Mouse (Mus musculus): ENCODE data around the gene Slc7a5. TPM values are rescaled to one million over a fixed set of nuclear protein-coding genes. Genes with fewer than 3 reads are reported as not detected.
A peak's percentile ranks its signal among the peaks of the same experiment; 100 is the strongest.

The Slc7a5 gene
- total and polyA plus RNA-seq, 3 experiments, result 32.6 to 141 (median 127) TPM

DNA sequence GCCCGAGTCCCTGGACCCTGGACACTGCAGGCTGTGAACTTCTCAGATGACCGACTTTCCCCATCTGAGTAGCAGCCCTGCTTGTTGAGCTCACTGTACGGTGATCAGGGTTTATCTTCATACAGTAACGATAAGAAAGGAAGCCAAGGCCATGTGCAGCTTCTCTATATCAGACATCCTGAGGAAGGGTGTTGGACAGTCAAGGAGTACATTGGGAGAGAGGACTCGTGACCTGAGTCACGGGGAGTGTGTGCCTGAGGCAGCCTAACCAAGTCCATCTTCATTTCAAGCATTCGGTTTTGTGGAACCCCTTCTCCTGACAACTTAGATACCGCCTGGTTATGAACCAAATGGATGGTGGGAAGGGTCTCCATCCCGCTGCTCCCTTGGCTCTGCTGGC, 32.0 kb downstream of the Slc7a5 start:
- peaks cover 34% of the 10 kb centered on the region for H3K4me1 ChIP-seq (ENCODE audit: insufficient read depth, low read depth, low read length)
- ATAC-seq (ENCODE audit: extremely low read depth, insufficient number of reproducible peaks, low FRiP score, poor library complexity, severe bottlenecking) (no peak), DNase-seq (ENCODE audit: low spot score) (no peak)
- no peak overlapping the region for H3K4me3 ChIP-seq (ENCODE audit: low read depth, low read length)
- no peak for TF ChIP-seq GATA2 (IDR thresholded peaks at IDR 0.05; ENCODE audit: borderline replicate concordance, low read depth, low read length)
- no peak for TF ChIP-seq POLR2AphosphoS5 (IDR thresholded peaks at IDR 0.05; ENCODE audit: insufficient replicate concordance, low read depth, low read length)
- no peak for TF ChIP-seq TAL1 (conservative IDR thresholded peaks at IDR 0.05; ENCODE audit: low read depth, low read length)
- peaks cover 32% of the 10 kb centered on the region for H3K36me3 ChIP-seq (replicated peaks)
- H3K9me3 ChIP-seq (replicated peaks), result no peaks in the 10 kb centered on the region
- peaks cover 32% of the 10 kb centered on the region for H3K27me3 ChIP-seq (ENCODE audit: insufficient read depth, low read length)

DNA sequence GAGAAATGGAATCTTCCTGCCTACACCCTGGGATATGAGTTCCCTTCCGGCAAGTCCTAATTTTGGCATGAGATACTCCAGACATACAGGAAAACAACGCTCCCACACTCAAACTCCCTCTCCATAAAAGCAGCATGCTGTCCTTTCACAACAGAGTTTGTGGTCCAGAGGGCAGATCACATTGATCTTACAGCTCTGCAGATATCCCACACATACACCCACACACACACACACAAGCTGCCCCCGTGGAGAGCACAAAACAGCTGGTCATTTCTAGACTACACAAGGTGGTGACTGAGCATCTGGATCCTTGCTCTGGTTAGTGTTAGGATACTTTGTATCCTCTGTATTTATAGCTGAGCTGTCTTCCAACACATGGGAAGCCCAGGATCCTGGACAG, 32.4 kb downstream of the Slc7a5 start:
- no peak for DNase-seq (ENCODE audit: low spot score)
- TF ChIP-seq GATA2 (IDR thresholded peaks at IDR 0.05; ENCODE audit: borderline replicate concordance, low read depth, low read length) (no peak), POLR2AphosphoS5 (IDR thresholded peaks at IDR 0.05; ENCODE audit: insufficient replicate concordance, low read depth, low read length) (no peak)
- Histone ChIP-seq H3K4me3 (ENCODE audit: low read depth, low read length) (no peak overlapping the region), H3K4me1 (ENCODE audit: insufficient read depth, low read depth, low read length) (peaks cover 30% of the 10 kb centered on the region), H3K9me3 (replicated peaks) (no peaks in the 10 kb centered on the region), H3K36me3 (replicated peaks) (peaks cover 28% of the 10 kb centered on the region), H3K27me3 (ENCODE audit: insufficient read depth, low read length) (peaks cover 36% of the 10 kb centered on the region)
- ATAC-seq (ENCODE audit: extremely low read depth, insufficient number of reproducible peaks, low FRiP score, poor library complexity, severe bottlenecking), result no peak

DNA sequence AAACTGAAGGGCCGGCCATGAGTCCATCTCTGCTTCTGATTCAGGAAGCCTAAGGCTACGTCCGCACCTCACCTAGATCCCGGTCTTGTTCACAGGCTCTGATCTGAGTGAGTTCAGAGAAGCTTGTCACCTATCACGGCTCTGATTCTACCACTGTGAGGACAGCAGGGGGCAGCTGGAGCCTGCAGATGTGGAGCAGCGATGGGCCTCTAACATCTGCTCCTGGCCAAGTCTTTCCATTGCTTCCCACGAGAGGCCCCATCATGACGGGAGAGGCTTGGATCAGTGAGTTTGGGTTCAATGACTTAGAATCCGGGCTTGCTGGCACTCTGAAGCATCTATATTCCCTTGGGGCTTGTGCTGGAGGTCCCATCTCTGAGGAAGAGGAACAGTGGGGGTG, 33.5 kb downstream of the Slc7a5 start:
- peaks cover 27% of the 10 kb centered on the region for H3K4me1 ChIP-seq (ENCODE audit: insufficient read depth, low read depth, low read length)
- H3K36me3 ChIP-seq (replicated peaks), result peaks cover 18% of the 10 kb centered on the region
- no peak overlapping the region for H3K4me3 ChIP-seq (ENCODE audit: low read depth, low read length)
- peak; percentile 54 for DNase-seq (ENCODE audit: low spot score)
- ATAC-seq (ENCODE audit: extremely low read depth, insufficient number of reproducible peaks, low FRiP score, poor library complexity, severe bottlenecking), result no peak
- H3K27me3 ChIP-seq (ENCODE audit: insufficient read depth, low read length), result peaks cover 42% of the 10 kb centered on the region
- H3K9me3 ChIP-seq (replicated peaks), result no peaks in the 10 kb centered on the region
- TF ChIP-seq TAL1 (conservative IDR thresholded peaks at IDR 0.05; ENCODE audit: low read depth, low read length) (no peak), GATA2 (IDR thresholded peaks at IDR 0.05; ENCODE audit: borderline replicate concordance, low read depth, low read length) (no peak), GATA1 (IDR thresholded peaks at IDR 0.05; ENCODE audit: borderline replicate concordance, low read length) (no peak), POLR2AphosphoS5 (IDR thresholded peaks at IDR 0.05; ENCODE audit: insufficient replicate concordance, low read depth, low read length) (no peak), CTCF (IDR thresholded peaks at IDR 0.05; ENCODE audit: low read depth, low read length) (no peak)

DNA sequence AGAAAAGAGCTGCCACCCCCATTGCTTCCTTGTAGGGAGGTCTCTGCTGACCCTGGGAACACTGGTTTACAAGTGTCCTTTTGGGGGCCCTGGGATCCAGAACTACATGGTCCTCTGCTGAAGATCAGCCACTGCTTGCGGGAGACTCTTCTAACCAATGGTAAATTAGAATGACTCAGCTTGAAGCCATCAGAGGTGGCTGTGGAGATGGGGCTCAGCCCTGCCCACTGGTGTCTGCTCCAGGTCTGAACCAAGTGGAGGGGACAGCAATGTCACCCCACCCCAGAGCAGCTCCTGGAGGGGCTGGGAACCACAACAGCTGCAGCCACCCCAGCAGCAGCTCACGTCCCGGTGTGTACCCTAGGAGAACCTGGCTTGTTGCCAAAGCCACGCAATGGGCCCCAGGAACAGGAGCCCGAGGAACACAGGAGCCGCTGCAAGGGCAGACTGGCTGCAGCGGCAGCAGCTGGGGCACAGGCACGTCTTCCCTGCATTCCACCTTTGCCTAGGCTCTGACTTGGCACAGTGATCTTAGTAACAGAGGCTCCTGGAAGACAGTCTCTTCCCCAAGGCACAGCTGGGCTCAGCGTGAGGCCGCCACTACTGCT, 35.6 kb downstream of the Slc7a5 start:
- Histone ChIP-seq H3K9me3 (replicated peaks) (no peaks in the 10 kb centered on the region), H3K4me1 (ENCODE audit: insufficient read depth, low read depth, low read length) (peaks cover 26% of the 10 kb centered on the region), H3K27me3 (ENCODE audit: insufficient read depth, low read length) (peaks cover 50% of the 10 kb centered on the region), H3K36me3 (replicated peaks) (peaks cover 1% of the 10 kb centered on the region), H3K4me3 (ENCODE audit: low read depth, low read length) (no peak overlapping the region)
- no peak for TF ChIP-seq POLR2AphosphoS5 (IDR thresholded peaks at IDR 0.05; ENCODE audit: insufficient replicate concordance, low read depth, low read length)
- TF ChIP-seq TAL1 (conservative IDR thresholded peaks at IDR 0.05; ENCODE audit: low read depth, low read length), result no peak
- no peak for TF ChIP-seq GATA2 (IDR thresholded peaks at IDR 0.05; ENCODE audit: borderline replicate concordance, low read depth, low read length)
- no peak for TF ChIP-seq GATA1 (IDR thresholded peaks at IDR 0.05; ENCODE audit: borderline replicate concordance, low read length)
- TF ChIP-seq CTCF (IDR thresholded peaks at IDR 0.05; ENCODE audit: low read depth, low read length), result no peak
- ATAC-seq (ENCODE audit: extremely low read depth, insufficient number of reproducible peaks, low FRiP score, poor library complexity, severe bottlenecking) (peak; percentile 19; the same call in 1 of the 2 replicates), DNase-seq (ENCODE audit: low spot score) (peak; percentile 42)

DNA sequence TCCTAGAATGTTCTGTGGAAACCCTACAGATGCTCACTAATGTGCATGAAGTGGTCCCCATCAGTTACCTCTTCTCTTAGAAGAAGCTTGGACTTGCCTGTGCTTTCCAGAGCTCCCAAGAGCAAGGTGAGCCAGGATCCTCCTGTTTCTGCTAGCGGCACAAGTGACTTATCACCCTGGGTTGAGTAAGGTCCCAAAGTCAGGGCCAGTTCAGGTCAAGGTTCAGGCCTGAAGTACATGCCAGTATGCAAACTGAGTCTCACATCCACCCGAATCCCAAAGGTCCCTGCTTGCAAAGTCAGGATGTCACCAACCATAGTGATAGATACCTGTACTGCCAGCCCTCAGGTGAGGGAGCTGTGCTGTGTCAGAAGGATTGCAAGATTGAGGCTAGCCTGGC, 37.3 kb downstream of the Slc7a5 start:
- H3K36me3 ChIP-seq (replicated peaks), result no peaks in the 10 kb centered on the region
- H3K4me1 ChIP-seq (ENCODE audit: insufficient read depth, low read depth, low read length), result peaks cover 22% of the 10 kb centered on the region
- TF ChIP-seq GATA2 (IDR thresholded peaks at IDR 0.05; ENCODE audit: borderline replicate concordance, low read depth, low read length), result no peak
- no peak for TF ChIP-seq CTCF (IDR thresholded peaks at IDR 0.05; ENCODE audit: low read depth, low read length)
- TF ChIP-seq GATA1 (IDR thresholded peaks at IDR 0.05; ENCODE audit: borderline replicate concordance, low read length), result no peak
- TF ChIP-seq POLR2AphosphoS5 (IDR thresholded peaks at IDR 0.05; ENCODE audit: insufficient replicate concordance, low read depth, low read length), result no peak
- no peak for TF ChIP-seq TAL1 (conservative IDR thresholded peaks at IDR 0.05; ENCODE audit: low read depth, low read length)
- no peak for ATAC-seq (ENCODE audit: extremely low read depth, insufficient number of reproducible peaks, low FRiP score, poor library complexity, severe bottlenecking)
- H3K27me3 ChIP-seq (ENCODE audit: insufficient read depth, low read length), result peaks cover 53% of the 10 kb centered on the region
- DNase-seq (ENCODE audit: low spot score), result no peak
- no peaks in the 10 kb centered on the region for H3K9me3 ChIP-seq (replicated peaks)
- no peak overlapping the region for H3K4me3 ChIP-seq (ENCODE audit: low read depth, low read length)

DNA sequence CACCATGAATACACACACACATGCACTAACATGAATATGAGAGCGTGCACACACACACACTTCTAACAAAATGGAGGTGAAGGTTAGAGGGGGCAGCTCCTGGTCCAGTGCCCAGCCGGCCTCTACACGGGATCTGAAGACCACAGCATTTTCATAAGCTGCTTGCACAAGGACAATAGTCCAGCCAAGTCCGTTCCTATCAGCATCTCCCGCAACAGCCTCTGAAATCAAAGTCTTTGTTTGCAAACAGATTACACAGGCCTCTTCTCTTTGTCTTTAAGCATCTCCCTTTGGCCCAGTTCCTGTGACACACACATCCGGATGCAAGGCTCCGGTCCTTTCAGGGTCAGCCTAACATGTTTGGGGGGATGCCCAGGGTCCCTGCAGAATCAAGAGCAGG, 38.6 kb downstream of the Slc7a5 start:
- Histone ChIP-seq H3K27me3 (ENCODE audit: insufficient read depth, low read length) (peaks cover 54% of the 10 kb centered on the region), H3K4me1 (ENCODE audit: insufficient read depth, low read depth, low read length) (peaks cover 17% of the 10 kb centered on the region)
- no peak for TF ChIP-seq CTCF (IDR thresholded peaks at IDR 0.05; ENCODE audit: low read depth, low read length)
- TF ChIP-seq GATA1 (IDR thresholded peaks at IDR 0.05; ENCODE audit: borderline replicate concordance, low read length), result no peak
- TF ChIP-seq GATA2 (IDR thresholded peaks at IDR 0.05; ENCODE audit: borderline replicate concordance, low read depth, low read length), result no peak
- no peak for TF ChIP-seq TAL1 (conservative IDR thresholded peaks at IDR 0.05; ENCODE audit: low read depth, low read length)
- no peak for TF ChIP-seq POLR2AphosphoS5 (IDR thresholded peaks at IDR 0.05; ENCODE audit: insufficient replicate concordance, low read depth, low read length)

More for the DNA sequence above, 38.6 kb downstream of the Slc7a5 start:
- no peak for ATAC-seq (ENCODE audit: extremely low read depth, insufficient number of reproducible peaks, low FRiP score, poor library complexity, severe bottlenecking)
- no peak for DNase-seq (ENCODE audit: low spot score)
- H3K9me3 ChIP-seq (replicated peaks), result no peaks in the 10 kb centered on the region
- H3K36me3 ChIP-seq (replicated peaks), result no peaks in the 10 kb centered on the region
- H3K4me3 ChIP-seq (ENCODE audit: low read depth, low read length), result no peak overlapping the region

All from G1E (cell line).